Mouse (Mus musculus): ENCODE data around the gene Wwox. TPM values are rescaled to one million over a fixed set of nuclear protein-coding genes. Genes with fewer than 3 reads are reported as not detected.

The Wwox gene
- polyA plus RNA-seq, 1 experiment from 2014 or later: 14.0 TPM

DNA sequence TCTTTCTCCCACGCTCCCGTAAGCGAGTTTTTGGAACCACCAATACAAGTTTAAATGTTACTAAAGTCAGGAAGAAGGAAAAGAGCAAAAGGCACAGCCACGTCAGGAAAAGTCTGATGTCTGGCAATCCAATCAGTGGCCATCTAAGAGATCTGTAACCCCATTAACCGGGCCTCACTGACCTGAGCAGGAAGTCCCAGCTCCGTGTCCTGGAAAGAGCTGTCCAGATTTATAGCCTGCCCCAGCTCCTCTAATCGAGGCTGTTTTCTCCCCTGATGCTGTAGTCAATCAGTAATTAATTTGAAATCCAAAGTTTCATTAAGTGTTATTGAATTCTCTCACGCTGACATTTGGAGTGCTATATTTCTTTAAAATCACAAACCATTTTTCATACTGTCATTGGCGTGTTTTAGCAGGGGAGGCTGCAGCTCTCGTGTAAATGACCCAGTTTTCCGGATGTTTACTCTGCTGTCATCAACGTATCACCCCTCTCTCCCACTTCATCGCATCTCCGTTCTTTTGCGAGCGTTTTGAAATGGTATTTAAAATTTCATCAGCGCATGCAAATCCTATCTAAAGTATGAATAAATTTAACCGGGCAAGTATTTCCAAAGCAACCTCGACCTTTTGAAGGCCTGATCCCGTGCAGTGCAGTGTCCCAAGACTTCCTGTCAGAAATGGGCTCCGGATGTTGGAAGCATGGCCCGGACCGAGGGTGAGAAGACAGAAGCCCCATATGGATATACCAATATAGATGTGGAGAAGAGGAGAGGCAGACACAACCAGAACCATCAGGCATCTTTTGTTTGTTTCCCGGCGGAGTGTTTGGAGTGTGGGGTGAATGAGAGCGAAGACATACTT, 72.8 kb downstream of the Wwox start:
- no peak for ATAC-seq (ENCODE audit: low FRiP score, low read depth)
- H3K36me3 ChIP-seq: no peaks in the 10 kb centered on the region
- 87% methylated on average over 26 of the region's 26 CpGs for WGBS

GRCm38 (mm10) chr8:114514692-114515091, 75.2 kb downstream of the Wwox start:
- no peaks in the 10 kb centered on the region for H3K36me3 ChIP-seq
- no peak overlapping the region for H3K9ac ChIP-seq (replicated peaks)
- H3K4me3 ChIP-seq: no peak overlapping the region
- ATAC-seq (ENCODE audit: low FRiP score, low read depth): no peak
- H3K27ac ChIP-seq (replicated peaks): 0 out of 2 replicates have a peak overlapping the region, but pooled peaks have one; percentile 11
- 0 out of 2 replicates have a peak, but pooled peaks cover 8% of the 10 kb centered on the region for H3K4me1 ChIP-seq
- no peak overlapping the region for H3K4me2 ChIP-seq (replicated peaks)
- no peaks in the 10 kb centered on the region for H3K27me3 ChIP-seq
- no peaks in the 10 kb centered on the region for H3K9me3 ChIP-seq
- 49% methylated on average over 11 of the region's 11 CpGs for WGBS

More for the DNA sequence above, 72.8 kb downstream of the Wwox start:
- Histone ChIP-seq H3K27ac (replicated peaks) (no peak overlapping the region), H3K4me2 (replicated peaks) (no peak overlapping the region), H3K27me3 (no peaks in the 10 kb centered on the region), H3K4me3 (no peak overlapping the region), H3K9me3 (no peaks in the 10 kb centered on the region), H3K4me1 (peaks cover 10% of the 10 kb centered on the region), H3K9ac (replicated peaks) (no peak overlapping the region)

- H3K27ac ChIP-seq (replicated peaks): no peak overlapping the region
- no peak for ATAC-seq (ENCODE audit: low FRiP score, low read depth)
- H3K4me1 ChIP-seq: peaks cover 10% of the 10 kb centered on the region; the same call in 1 of the 2 replicates
- H3K4me2 ChIP-seq (replicated peaks): no peak overlapping the region
- no peaks in the 10 kb centered on the region for H3K36me3 ChIP-seq
- H3K4me3 ChIP-seq: no peak overlapping the region
- H3K9ac ChIP-seq (replicated peaks): no peak overlapping the region
- 86% methylated on average over 2 of the region's 2 CpGs for WGBS
- H3K9me3 ChIP-seq: no peaks in the 10 kb centered on the region
- H3K27me3 ChIP-seq: no peaks in the 10 kb centered on the region
Measured at GRCm38 (mm10) chr8:114523061-114523460, 83.6 kb downstream of the Wwox start.

DNA sequence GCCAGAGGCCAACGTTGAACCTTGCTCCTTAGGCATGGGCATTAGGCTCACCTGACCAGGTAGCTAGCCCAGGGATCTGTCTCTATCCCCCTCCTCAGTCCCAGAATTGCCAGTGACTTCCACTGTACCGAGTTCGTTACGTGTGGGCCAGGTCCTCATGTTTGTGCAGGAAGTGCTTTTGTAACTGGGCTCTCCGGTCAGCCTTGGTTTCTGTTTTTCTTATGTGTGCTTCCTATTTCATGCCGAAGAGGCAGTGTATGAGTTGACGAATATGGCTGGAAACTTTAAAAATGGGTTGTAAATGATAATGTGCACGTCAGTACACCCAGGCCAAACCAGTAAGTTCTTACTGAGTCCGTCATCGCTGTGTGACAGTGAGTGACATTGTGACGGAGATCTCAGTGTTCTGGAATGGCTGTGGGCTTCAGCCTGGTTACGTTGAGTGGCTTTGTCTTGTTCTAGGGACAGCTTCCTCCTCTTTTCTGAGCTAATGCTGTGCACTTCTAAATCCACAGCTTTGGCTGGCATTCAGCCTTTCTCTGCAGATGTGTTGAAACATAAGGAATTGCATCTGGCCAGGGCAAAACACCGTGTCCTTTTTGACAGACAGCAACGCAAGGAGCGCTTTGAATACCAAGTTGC, 87.3 kb downstream of the Wwox start:
- no peak overlapping the region for H3K4me2 ChIP-seq (replicated peaks)
- no peak overlapping the region for H3K4me3 ChIP-seq
- peak overlapping the region; percentile 31 for H3K27ac ChIP-seq (replicated peaks)
- H3K27me3 ChIP-seq: 0 out of 2 replicates have a peak, but pooled peaks cover 7% of the 10 kb centered on the region
- H3K9ac ChIP-seq (replicated peaks): no peak overlapping the region
- peaks cover 11% of the 10 kb centered on the region; the same call in 1 of the 2 replicates for H3K4me1 ChIP-seq
- no peaks in the 10 kb centered on the region for H3K36me3 ChIP-seq
- no peak for ATAC-seq (ENCODE audit: low FRiP score, low read depth)
- H3K9me3 ChIP-seq: no peaks in the 10 kb centered on the region
- 85% methylated on average over 15 of the region's 15 CpGs for WGBS

DNA sequence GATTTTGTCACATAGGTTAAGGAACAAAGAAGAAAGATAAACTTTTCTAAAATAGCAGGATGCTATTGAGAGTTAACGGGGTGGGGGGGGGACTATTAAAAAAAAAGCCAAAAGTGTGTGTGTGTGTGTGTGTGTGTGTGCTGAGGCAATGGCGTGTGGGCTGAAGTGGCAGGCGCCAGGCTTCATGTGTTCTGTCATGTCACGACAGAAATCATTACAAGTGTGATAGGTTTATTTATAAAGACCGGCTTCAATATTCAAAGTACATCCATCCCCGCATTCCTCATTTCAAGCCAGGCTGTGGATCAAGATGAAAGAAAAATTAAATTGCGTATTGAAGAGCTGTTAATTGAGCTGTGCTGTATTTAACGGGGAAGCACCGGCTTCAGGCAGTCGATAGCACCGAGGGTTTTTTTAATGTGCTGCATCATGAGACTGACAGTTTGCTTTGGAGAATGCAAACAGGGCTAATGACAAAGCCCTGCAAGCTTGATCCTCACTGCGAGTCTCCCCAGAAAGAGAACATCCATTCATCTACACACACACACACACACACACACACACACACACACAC, 88.3 kb downstream of the Wwox start:
- peak overlapping the region; percentile 46; the same call in 1 of the 2 replicates for H3K27ac ChIP-seq (replicated peaks)
- no peaks in the 10 kb centered on the region for H3K9me3 ChIP-seq
- peaks cover 11% of the 10 kb centered on the region; the same call in 1 of the 2 replicates for H3K4me1 ChIP-seq
- H3K4me2 ChIP-seq (replicated peaks): no peak overlapping the region
- H3K9ac ChIP-seq (replicated peaks): no peak overlapping the region
- 0 out of 2 replicates have a peak, but pooled peaks cover 7% of the 10 kb centered on the region for H3K27me3 ChIP-seq
- H3K36me3 ChIP-seq: no peaks in the 10 kb centered on the region
- 0 out of 2 replicates have a peak, but pooled peaks have one; percentile 38 for ATAC-seq (ENCODE audit: low FRiP score, low read depth)
- H3K4me3 ChIP-seq: no peak overlapping the region
- 57% methylated on average over 12 of the region's 12 CpGs for WGBS

- WGBS: 89% methylated on average over 10 of the region's 10 CpGs
- no peak overlapping the region for H3K9ac ChIP-seq (replicated peaks)
- no peak overlapping the region for H3K27ac ChIP-seq (replicated peaks)
- H3K4me2 ChIP-seq (replicated peaks): no peak overlapping the region
- no peak overlapping the region for H3K4me3 ChIP-seq
- H3K4me1 ChIP-seq: peaks cover 11% of the 10 kb centered on the region; the same call in 1 of the 2 replicates
- no peaks in the 10 kb centered on the region for H3K9me3 ChIP-seq
- H3K27me3 ChIP-seq: 0 out of 2 replicates have a peak, but pooled peaks cover 7% of the 10 kb centered on the region
- H3K36me3 ChIP-seq: no peaks in the 10 kb centered on the region
- no peak for ATAC-seq (ENCODE audit: low FRiP score, low read depth)
Measured at GRCm38 (mm10) chr8:114529581-114529980, 90.1 kb downstream of the Wwox start.

GRCm38 (mm10) chr8:114536201-114536600, 96.7 kb downstream of the Wwox start:
- Histone ChIP-seq H3K9me3 (no peaks in the 10 kb centered on the region), H3K4me2 (replicated peaks) (no peak overlapping the region), H3K4me3 (no peak overlapping the region), H3K36me3 (no peaks in the 10 kb centered on the region), H3K27me3 (peaks cover 7% of the 10 kb centered on the region), H3K4me1 (0 out of 2 replicates have a peak, but pooled peaks cover 4% of the 10 kb centered on the region), H3K9ac (replicated peaks) (no peak overlapping the region), H3K27ac (replicated peaks) (no peak overlapping the region)
- ATAC-seq (ENCODE audit: low FRiP score, low read depth): no peak
- 29% methylated on average over 6 of the region's 6 CpGs for WGBS

GRCm38 (mm10) chr8:114541132-114541531, 101.7 kb downstream of the Wwox start:
- Histone ChIP-seq H3K36me3 (no peaks in the 10 kb centered on the region), H3K27me3 (peaks cover 7% of the 10 kb centered on the region), H3K4me2 (replicated peaks) (no peak overlapping the region), H3K27ac (replicated peaks) (no peak overlapping the region), H3K4me1 (0 out of 2 replicates have a peak, but pooled peaks cover 4% of the 10 kb centered on the region), H3K9me3 (no peaks in the 10 kb centered on the region), H3K9ac (replicated peaks) (no peak overlapping the region), H3K4me3 (no peak overlapping the region)
- ATAC-seq (ENCODE audit: low FRiP score, low read depth): no peak
- WGBS: 11% methylated on average over 3 of the region's 3 CpGs

DNA sequence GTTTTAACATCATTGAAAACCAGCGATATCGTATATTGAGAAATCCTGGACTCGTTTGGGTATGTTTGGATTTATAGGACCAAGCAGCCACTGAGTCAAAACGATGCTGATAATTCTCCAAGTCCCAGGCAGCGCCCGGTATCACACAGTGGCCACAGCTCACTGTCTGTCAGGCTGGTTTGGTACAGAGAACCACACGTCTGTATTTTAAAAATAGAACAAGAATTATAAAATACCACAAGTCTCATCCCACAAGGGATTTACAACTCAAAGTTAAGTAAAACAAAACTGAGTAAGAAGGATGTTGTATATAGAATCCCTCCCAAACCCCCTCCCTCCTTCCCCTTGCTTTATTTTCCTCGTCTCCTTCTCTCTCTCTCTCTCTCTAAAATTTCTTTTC, 108.9 kb downstream of the Wwox start:
- Histone ChIP-seq H3K4me3 (no peak overlapping the region), H3K27me3 (no peaks in the 10 kb centered on the region), H3K27ac (replicated peaks) (no peak overlapping the region), H3K4me2 (replicated peaks) (no peak overlapping the region), H3K4me1 (no peaks in the 10 kb centered on the region), H3K9ac (replicated peaks) (no peak overlapping the region), H3K9me3 (no peaks in the 10 kb centered on the region), H3K36me3 (no peaks in the 10 kb centered on the region)
- ATAC-seq (ENCODE audit: low FRiP score, low read depth): no peak
- WGBS: 78% methylated on average over 8 of the region's 8 CpGs

DNA sequence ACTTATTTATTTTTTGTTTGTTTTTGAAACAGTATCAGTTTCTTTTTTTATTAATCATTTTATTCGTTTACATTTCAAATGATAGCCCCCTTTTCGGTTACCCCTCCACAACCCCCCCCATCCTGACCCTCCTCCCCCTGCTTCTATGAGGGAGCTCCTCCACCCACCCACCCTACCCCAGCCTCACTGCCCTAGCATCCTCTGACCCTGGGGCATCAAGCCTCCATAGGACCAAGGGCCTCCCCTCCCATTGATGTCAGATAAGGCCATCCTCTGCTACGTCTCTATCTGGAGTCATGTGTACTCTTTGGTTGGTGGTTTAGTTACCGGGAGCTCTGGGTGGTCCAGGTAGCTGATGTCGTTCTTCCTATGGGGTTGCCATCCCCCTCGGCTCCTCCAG, 109.4 kb downstream of the Wwox start:
- Histone ChIP-seq H3K4me2 (replicated peaks) (no peak overlapping the region), H3K36me3 (no peaks in the 10 kb centered on the region), H3K27ac (replicated peaks) (no peak overlapping the region), H3K4me3 (no peak overlapping the region), H3K4me1 (no peaks in the 10 kb centered on the region), H3K9me3 (no peaks in the 10 kb centered on the region), H3K9ac (replicated peaks) (no peak overlapping the region), H3K27me3 (no peaks in the 10 kb centered on the region)
- ATAC-seq (ENCODE audit: low FRiP score, low read depth): no peak
- 81% methylated on average over 6 of the region's 6 CpGs for WGBS

GRCm38 (mm10) chr8:114550029-114550428, 110.6 kb downstream of the Wwox start:
- Histone ChIP-seq H3K4me2 (replicated peaks) (no peak overlapping the region), H3K36me3 (no peaks in the 10 kb centered on the region), H3K9me3 (no peaks in the 10 kb centered on the region), H3K27me3 (no peaks in the 10 kb centered on the region), H3K4me3 (no peak overlapping the region), H3K27ac (replicated peaks) (no peak overlapping the region), H3K4me1 (no peaks in the 10 kb centered on the region), H3K9ac (replicated peaks) (no peak overlapping the region)
- ATAC-seq (ENCODE audit: low FRiP score, low read depth): no peak
- 69% methylated on average over 7 of the region's 7 CpGs for WGBS

DNA sequence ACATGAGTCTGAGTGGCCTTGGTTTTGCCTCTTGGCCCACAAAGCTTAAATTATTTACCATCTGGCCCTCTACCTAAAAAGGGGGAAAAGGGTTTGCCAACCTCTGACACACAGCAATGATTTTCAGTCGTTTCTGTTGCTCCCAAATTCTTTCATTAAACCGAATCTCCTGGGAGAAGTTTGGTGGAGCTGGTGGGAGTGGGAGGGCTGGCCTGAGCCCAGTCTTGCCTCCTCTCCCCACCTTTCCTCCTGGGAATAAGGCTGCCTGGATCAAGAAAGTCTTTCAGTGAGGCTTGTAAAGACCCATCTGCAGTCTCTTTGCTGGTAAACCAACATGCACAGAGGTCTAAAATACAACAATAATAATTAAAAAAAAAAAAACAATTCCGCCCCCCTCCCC, 113.2 kb downstream of the Wwox start:
- no peak overlapping the region for H3K27ac ChIP-seq (replicated peaks)
- 74% methylated on average over 3 of the region's 3 CpGs for WGBS
- no peaks in the 10 kb centered on the region for H3K4me1 ChIP-seq
- H3K27me3 ChIP-seq: no peaks in the 10 kb centered on the region
- ATAC-seq (ENCODE audit: low FRiP score, low read depth): no peak
- H3K4me2 ChIP-seq (replicated peaks): no peak overlapping the region
- H3K36me3 ChIP-seq: no peaks in the 10 kb centered on the region
- no peak overlapping the region for H3K9ac ChIP-seq (replicated peaks)
- H3K9me3 ChIP-seq: no peaks in the 10 kb centered on the region
- H3K4me3 ChIP-seq: no peak overlapping the region
